Mouse (Mus musculus): ENCODE results near the gene Treml1. TPM values are rescaled to one million over a fixed set of nuclear protein-coding genes. Genes with fewer than 3 reads are reported as not detected.
A peak's percentile ranks its signal among the peaks of the same experiment; 100 is the strongest.

The Treml1 gene
- polyA plus RNA-seq, 1 experiment from 2014 or later, result 2.9 TPM

DNA sequence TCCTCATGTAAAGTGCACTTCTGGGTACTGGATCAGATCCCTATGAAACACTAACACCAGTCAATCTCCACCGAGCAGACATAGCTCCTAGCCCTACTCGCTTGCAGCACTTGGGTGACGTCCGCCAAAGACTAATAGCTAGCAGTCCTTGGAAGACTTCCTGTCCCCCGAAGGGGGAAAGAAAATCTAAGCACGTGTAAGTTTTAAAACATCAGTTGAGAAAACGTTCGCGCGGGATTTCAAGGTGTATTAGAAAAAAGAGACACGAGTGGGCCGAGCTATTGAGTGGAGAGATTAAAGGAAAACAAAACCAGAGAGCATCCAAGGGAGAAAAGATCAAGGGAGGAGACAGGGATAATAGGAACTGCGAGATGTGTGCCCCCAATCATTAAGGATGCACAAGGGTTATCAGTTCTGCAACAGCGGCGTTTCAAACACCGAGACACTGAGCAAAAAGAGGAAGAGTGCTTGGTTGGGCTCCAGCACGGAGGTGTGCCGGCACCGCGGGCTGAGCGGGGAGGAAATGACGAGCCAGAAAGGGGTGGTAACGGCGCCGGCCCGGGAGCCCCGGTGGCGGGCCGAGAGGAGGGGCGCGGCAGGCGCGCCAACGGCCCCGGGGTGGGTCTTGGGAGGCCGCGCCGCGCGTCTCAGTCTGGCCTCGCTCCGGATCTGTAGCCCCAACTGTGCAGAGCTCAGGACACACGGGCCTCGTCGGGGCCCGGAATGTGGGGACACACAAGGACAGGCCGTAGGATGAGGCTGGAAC is 49.0 kb downstream of the Treml1 start:
- Histone ChIP-seq H3K27ac (ENCODE audit: low read depth, low read length) (peak overlapping the region; percentile 100), H3K36me3 (ENCODE audit: control insufficient read depth, insufficient read depth, low read length) (no peaks in the 10 kb centered on the region), H3K27me3 (ENCODE audit: control insufficient read depth, insufficient read depth, low read length) (no peaks in the 10 kb centered on the region), H3K9me3 (ENCODE audit: control insufficient read depth, low read length) (no peaks in the 10 kb centered on the region), H3K4me3 (ENCODE audit: low read depth, low read length) (peak overlapping the region; percentile 91), H3K4me1 (ENCODE audit: control insufficient read depth, insufficient read depth, low read length) (peaks cover 21% of the 10 kb centered on the region), H3K9ac (ENCODE audit: low read length) (peak overlapping the region; percentile 99), H3K4me2 (peak overlapping the region; percentile 66)
- WGBS, result under 1% methylated on average over 47 of the region's 47 CpGs
- DNase-seq (ENCODE audit: low spot score, missing footprints) (peak; percentile 96), ATAC-seq (ENCODE audit: low FRiP score) (peak; percentile 38)

- Histone ChIP-seq H3K27me3 (ENCODE audit: control insufficient read depth, insufficient read depth, low read length) (no peaks in the 10 kb centered on the region), H3K36me3 (ENCODE audit: control insufficient read depth, insufficient read depth, low read length) (no peaks in the 10 kb centered on the region), H3K9ac (ENCODE audit: low read length) (peak within 1 kb of the TSS; percentile 99), H3K27ac (ENCODE audit: low read depth, low read length) (peak within 1 kb of the TSS; percentile 100), H3K4me2 (peak within 1 kb of the TSS; percentile 67), H3K4me1 (ENCODE audit: control insufficient read depth, insufficient read depth, low read length) (peaks cover 21% of the 10 kb centered on the region), H3K4me3 (ENCODE audit: low read depth, low read length) (peak within 1 kb of the TSS; percentile 91), H3K9me3 (ENCODE audit: control insufficient read depth, low read length) (no peaks in the 10 kb centered on the region)
- under 1% methylated on average over 82 of the region's 84 CpGs for WGBS
- DNase-seq (ENCODE audit: low spot score, missing footprints) (peak; percentile 100), ATAC-seq (ENCODE audit: low FRiP score) (peak; percentile 97)
Observed at GRCm38 (mm10) chr17:48409380-48410298, 49.9 kb downstream of the Treml1 start, which contains the start of the genes Nfya and Oard1. Gene Nfya, minus strand, starts transcription at chr17:48409906. Gene Oard1, plus strand, starts transcription at chr17:48410014.

DNA sequence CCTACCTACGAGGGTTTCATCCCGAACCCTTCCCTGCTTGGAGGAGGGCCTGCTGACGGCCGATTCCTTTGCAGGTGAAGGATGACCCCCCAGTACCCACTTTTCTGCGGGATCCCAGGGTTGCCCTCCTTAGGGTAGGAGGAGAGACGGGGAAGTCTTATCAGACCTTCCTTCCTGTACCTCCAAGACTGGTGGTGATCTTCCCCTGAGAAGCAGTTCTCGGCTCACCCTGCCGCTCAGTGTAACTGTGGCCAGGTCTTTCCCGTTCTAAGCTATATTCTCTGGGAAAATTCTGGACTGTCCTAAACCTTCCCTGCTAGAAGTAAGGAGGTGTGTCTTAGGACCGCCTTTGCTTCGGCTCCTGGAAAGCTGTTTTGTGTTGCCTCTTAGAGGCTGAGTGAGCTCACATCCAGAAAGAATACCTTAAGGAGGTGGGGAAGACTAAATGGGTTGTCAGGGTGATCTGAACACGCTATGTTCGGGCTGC is 50.6 kb downstream of the Treml1 start:
- no peaks in the 10 kb centered on the region for H3K27me3 ChIP-seq (ENCODE audit: control insufficient read depth, insufficient read depth, low read length)
- peak overlapping the region; percentile 93 for H3K27ac ChIP-seq (ENCODE audit: low read depth, low read length)
- ATAC-seq (ENCODE audit: low FRiP score) (peak; percentile 30), DNase-seq (ENCODE audit: low spot score, missing footprints) (peak; percentile 97)
- WGBS, result 0% methylated on average over 13 of the region's 13 CpGs
- H3K9me3 ChIP-seq (ENCODE audit: control insufficient read depth, low read length), result no peaks in the 10 kb centered on the region
- peaks cover 3% of the 10 kb centered on the region; the same call in 1 of the 2 replicates for H3K36me3 ChIP-seq (ENCODE audit: control insufficient read depth, insufficient read depth, low read length)
- H3K9ac ChIP-seq (ENCODE audit: low read length), result peak overlapping the region; percentile 91
- peaks cover 21% of the 10 kb centered on the region for H3K4me1 ChIP-seq (ENCODE audit: control insufficient read depth, insufficient read depth, low read length)
- H3K4me3 ChIP-seq (ENCODE audit: low read depth, low read length), result peak overlapping the region; percentile 91
- peak overlapping the region; percentile 67 for H3K4me2 ChIP-seq

DNA sequence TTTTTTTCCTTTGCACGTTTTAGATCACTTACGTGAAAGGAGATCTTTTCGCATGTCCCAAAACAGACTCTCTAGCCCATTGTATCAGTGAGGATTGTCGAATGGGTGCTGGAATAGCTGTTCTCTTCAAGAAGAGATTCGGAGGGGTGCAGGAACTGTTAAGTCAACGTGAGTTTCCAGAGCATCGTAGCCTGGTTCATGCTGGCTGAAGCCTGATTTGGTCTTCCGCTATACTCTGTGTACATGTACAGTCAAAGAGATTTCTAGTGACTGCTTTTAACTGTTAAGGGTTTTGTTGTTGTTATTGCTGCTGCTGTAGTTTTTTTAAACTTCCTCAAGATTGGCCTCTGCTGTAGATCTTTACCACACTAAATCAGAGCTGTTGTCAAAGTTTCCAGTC is 51.5 kb downstream of the Treml1 start:
- ATAC-seq (ENCODE audit: low FRiP score) (no peak), DNase-seq (ENCODE audit: low spot score, missing footprints) (peak; percentile 59)
- no peaks in the 10 kb centered on the region for H3K9me3 ChIP-seq (ENCODE audit: control insufficient read depth, low read length)
- H3K4me1 ChIP-seq (ENCODE audit: control insufficient read depth, insufficient read depth, low read length), result peaks cover 21% of the 10 kb centered on the region
- H3K36me3 ChIP-seq (ENCODE audit: control insufficient read depth, insufficient read depth, low read length), result peaks cover 4% of the 10 kb centered on the region; the same call in 1 of the 2 replicates
- peak overlapping the region; percentile 91 for H3K9ac ChIP-seq (ENCODE audit: low read length)
- WGBS, result 67% methylated on average over 8 of the region's 8 CpGs
- peak overlapping the region; percentile 67 for H3K4me2 ChIP-seq
- H3K27me3 ChIP-seq (ENCODE audit: control insufficient read depth, insufficient read depth, low read length), result no peaks in the 10 kb centered on the region
- no peak overlapping the region for H3K27ac ChIP-seq (ENCODE audit: low read depth, low read length)
- peak overlapping the region; percentile 91 for H3K4me3 ChIP-seq (ENCODE audit: low read depth, low read length)

- Histone ChIP-seq H3K9me3 (ENCODE audit: control insufficient read depth, low read length) (no peaks in the 10 kb centered on the region), H3K4me2 (no peak overlapping the region), H3K9ac (ENCODE audit: low read length) (no peak overlapping the region), H3K27ac (ENCODE audit: low read depth, low read length) (no peak overlapping the region), H3K4me3 (ENCODE audit: low read depth, low read length) (no peak overlapping the region), H3K27me3 (ENCODE audit: control insufficient read depth, insufficient read depth, low read length) (no peaks in the 10 kb centered on the region), H3K36me3 (ENCODE audit: control insufficient read depth, insufficient read depth, low read length) (peaks cover 4% of the 10 kb centered on the region; the same call in 1 of the 2 replicates), H3K4me1 (ENCODE audit: control insufficient read depth, insufficient read depth, low read length) (peaks cover 7% of the 10 kb centered on the region; the same call in 1 of the 2 replicates)
- WGBS, result 91% methylated on average over 7 of the region's 7 CpGs
- DNase-seq (ENCODE audit: low spot score, missing footprints) (no peak), ATAC-seq (ENCODE audit: low FRiP score) (no peak)
Observed at GRCm38 (mm10) chr17:48416011-48416410, 56.3 kb downstream of the Treml1 start.

Other genes starting within 250 kb of the Treml1 start
- gene 9830107B12Rik, start 213.6 kb upstream of the Treml1 start, polyA plus RNA-seq (2014; fragmentation: Nextera tagmentation; extraction: Ambion mirVana), result not detected in 2 replicates
- gene A530064D06Rik, start 192.6 kb upstream of the Treml1 start, polyA plus RNA-seq (2014; fragmentation: Nextera tagmentation; extraction: Ambion mirVana), result not detected in 2 replicates
- 0.12 TPM in 1 of 2 replicates, not detected in the other for gene Trem1, start 127.1 kb upstream of the Treml1 start, polyA plus RNA-seq (2014; fragmentation: Nextera tagmentation; extraction: Ambion mirVana)
- not detected in 2 replicates for gene Trem3, start 112.1 kb upstream of the Treml1 start, polyA plus RNA-seq (2014; fragmentation: Nextera tagmentation; extraction: Ambion mirVana)
- 0.18 and 0.33 TPM in 2 replicates for gene Treml4, start 95.6 kb upstream of the Treml1 start, polyA plus RNA-seq (2014; fragmentation: Nextera tagmentation; extraction: Ambion mirVana)
- 0.23 and 0.37 TPM in 2 replicates for gene Treml2, start 60.4 kb upstream of the Treml1 start, polyA plus RNA-seq (2014; fragmentation: Nextera tagmentation; extraction: Ambion mirVana)
- gene B430306N03Rik, start 43.8 kb upstream of the Treml1 start, polyA plus RNA-seq (2014; fragmentation: Nextera tagmentation; extraction: Ambion mirVana), result 0.03 TPM in 1 of 2 replicates, not detected in the other
- 2.7 and 2.9 TPM in 2 replicates for gene Trem2, start 13.5 kb upstream of the Treml1 start, polyA plus RNA-seq (2014; fragmentation: Nextera tagmentation; extraction: Ambion mirVana)
- gene Nfya, start 50.0 kb downstream of the Treml1 start, polyA plus RNA-seq (2014; fragmentation: Nextera tagmentation; extraction: Ambion mirVana), result 18.4 and 19.4 TPM in 2 replicates
- 95.9 and 101 TPM in 2 replicates for gene Oard1, start 50.1 kb downstream of the Treml1 start, polyA plus RNA-seq (2014; fragmentation: Nextera tagmentation; extraction: Ambion mirVana)
- gene Apobec2, start 73.0 kb downstream of the Treml1 start, polyA plus RNA-seq (2014; fragmentation: Nextera tagmentation; extraction: Ambion mirVana), result 1.0 and 1.3 TPM in 2 replicates
- 0.36 and 0.61 TPM in 2 replicates for gene Tspo2, start 91.6 kb downstream of the Treml1 start, polyA plus RNA-seq (2014; fragmentation: Nextera tagmentation; extraction: Ambion mirVana)
- 0.22 TPM in 1 of 2 replicates, not detected in the other for gene Unc5cl, start 95.0 kb downstream of the Treml1 start, polyA plus RNA-seq (2014; fragmentation: Nextera tagmentation; extraction: Ambion mirVana)